Mouse (Mus musculus): ENCODE measurements at regions not wholly inside any gene's neighbourhood (a gene's known extent, or its start where the extent isn't known, plus 50 kb on each side); places are given as distances from the start of the nearest gene placed in this dataset.
A peak's percentile ranks its signal among the peaks of the same experiment; 100 is the strongest.
"Not testable (repeated sequence)": the region's sequence is repeated elsewhere in the genome, so short reads cannot be mapped to it uniquely, and the experiment has no call there.

DNA sequence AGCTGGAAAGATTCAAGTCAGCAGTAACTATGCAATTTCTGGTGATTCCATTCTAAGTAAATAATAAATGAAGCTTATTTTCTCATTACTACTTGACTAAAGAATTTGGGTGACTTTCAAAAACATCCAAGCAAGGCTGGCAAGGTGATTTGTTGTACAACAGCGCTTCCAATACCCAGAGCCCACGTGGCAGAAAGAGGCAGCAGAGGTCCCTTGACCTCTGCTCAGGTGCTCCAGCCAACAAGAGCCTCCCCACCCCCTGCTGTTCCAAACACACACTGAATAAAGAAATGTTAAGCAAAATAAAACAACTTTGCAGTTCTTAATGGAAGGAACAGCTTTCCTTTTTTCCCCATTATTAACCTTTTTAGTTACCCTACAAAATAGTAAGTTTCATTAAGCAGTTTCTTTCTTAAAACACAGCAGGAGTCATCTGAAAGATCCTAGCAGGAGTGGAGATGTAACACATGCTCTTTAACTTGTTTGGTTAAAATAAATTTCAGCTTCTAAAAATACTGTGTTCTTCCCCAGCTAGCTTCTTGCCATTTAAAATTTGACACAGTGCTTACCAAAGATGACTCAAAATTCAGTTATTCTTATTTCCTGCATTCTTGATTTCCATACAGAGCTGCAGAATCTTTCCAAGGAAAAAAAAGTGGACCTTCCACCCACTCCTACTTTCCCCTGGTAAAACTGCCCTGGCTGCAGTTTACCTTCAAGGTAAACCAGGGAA lies 92.3 kb upstream of the Tbl1xr1 start:
- intact Hi-C loops (cut with DNase I) = no loop called here
- no peak for DNase-seq

DNA sequence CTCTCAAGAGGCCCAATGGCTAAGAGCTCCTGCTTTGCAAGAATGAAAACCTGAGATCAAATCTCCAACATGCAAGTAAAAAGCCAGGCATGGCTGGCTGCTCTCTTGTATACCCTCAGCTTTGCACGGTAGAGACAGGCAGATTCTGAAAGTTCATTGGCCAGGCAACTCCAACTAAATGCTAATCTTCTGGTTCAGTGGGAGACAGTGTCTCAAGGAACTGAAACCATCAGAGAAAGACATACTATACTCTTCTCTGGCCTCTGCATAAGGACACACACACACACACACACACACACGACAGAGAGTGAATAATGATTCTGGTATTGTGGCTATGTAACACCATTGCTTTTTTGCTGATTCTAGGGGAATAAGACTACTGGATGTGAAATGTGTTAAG lies 91.6 kb upstream of the Tbl1xr1 start:
- intact Hi-C loops (cut with DNase I) = no loop called here
- DNase-seq = no peak

DNA sequence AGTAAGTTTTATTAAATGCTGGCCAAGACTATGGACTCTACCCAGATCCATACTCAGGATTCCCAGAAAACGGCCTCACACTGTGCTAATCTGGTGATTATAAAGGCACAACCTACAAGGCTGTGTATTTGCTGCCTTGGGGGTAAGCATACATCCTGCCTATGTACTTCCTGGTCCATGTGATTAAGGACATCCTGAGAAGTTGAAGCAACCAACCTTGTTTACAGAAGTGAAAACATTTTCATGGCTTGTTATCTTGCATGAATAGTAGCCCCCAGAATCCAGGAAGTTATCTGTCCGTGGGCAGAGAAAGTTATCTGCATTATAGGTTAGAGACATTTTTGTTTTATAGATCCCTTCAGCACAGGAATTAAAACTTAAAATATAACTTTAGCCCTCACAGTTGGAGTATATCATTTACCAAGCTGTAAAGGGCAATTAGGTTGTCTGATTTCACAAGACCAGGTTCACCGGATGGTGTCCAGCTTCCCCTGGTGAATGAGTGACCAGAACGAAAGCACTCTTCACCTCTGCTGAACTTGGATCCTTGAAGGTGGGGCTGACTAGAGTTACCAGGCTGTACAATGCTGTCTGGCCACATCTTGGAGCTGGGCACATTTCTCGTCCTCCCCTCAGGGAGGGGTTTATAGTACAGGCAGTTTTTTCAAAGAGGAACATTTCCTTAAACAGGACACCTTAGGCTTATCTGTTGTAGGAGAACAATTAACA lies 90.1 kb upstream of the Tbl1xr1 start:
- peak in 1 of 2 experiments; percentile 42 for DNase-seq
- intact Hi-C loops (cut with DNase I) = loop anchor here (2.0 kb wide), 2 partner anchors 50 to 90 kb away; partner anchors contain the start of gene Tbl1xr1

DNA sequence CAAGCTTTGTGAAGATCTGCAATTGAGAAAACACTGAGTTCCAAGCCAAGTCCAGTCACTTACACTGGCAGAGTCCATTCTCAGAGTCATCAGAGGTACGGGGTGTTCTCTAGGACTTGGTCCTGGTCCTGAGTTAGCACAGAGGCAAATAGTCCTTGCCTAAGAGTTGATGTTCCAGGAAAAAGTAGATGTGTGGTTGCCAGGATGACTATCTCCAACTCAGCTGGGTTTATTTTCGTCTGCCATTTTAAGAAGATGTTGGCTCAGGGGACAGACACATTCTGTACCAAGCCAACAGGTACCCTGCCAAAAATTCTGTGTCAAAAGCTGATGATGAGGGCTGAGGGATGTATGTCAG lies 89.6 kb upstream of the Tbl1xr1 start:
- intact Hi-C loops (cut with DNase I) = loop anchor here (2.0 kb wide), 2 partner anchors 50 to 90 kb away; partner anchors contain the start of gene Tbl1xr1
- DNase-seq = peak in 1 of 2 experiments; percentile 31

DNA sequence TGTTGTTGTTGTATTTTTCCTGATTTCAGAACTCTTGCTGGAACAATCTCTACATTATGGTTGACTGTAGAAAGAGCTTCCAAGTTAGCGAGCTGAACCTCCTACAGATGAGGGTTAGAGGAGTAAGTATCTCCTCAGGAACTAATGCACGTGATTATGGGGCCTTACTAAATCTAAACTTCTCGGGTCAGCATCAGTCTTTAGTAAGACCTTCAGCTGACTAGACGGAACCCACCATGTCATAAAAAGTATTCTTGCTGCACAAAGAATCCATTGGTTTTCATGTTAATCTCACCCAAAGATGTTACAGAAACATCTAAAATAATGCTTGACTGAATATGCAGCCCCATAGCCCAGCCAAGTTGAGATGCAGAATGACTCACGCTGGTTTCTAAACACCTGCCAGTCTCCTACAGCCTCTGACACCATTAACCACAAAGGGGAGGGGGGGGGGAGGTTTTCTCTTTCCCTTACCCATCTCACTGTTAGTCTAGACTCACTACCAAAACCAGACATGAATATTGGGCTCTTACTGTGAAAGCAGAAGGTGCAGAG lies 88.9 kb upstream of the Tbl1xr1 start:
- intact Hi-C loops (cut with DNase I) = loop anchor here (2.0 kb wide), 2 partner anchors 51 to 89 kb away; partner anchors contain the start of gene Tbl1xr1
- no peak for DNase-seq

DNA sequence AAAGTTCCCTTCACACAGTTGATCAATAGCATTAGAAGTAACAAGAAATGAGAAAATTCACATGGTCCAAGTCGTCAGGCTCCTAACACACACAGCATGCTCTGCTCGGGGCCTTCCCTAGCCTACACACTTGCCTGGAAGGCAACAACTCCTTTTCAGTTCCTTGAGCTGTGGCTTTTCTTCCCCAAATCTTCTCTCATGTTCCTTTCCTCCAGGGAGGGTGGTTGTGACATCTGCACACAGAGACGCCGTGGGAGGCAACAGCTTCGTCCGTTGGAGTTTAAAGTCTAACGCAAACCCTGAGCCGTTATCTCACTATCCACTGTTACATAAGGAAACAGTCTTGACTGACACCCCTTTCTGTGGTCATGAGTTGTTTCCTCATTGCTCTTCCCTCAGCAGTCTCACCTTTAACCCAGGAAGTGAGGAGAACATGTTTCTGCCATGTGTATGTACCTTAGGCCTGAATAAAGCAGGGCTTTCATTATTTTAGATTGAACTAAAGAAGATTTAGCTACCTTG lies 88.4 kb upstream of the Tbl1xr1 start:
- intact Hi-C loops (cut with DNase I) = no loop called here
- DNase-seq = no peak

DNA sequence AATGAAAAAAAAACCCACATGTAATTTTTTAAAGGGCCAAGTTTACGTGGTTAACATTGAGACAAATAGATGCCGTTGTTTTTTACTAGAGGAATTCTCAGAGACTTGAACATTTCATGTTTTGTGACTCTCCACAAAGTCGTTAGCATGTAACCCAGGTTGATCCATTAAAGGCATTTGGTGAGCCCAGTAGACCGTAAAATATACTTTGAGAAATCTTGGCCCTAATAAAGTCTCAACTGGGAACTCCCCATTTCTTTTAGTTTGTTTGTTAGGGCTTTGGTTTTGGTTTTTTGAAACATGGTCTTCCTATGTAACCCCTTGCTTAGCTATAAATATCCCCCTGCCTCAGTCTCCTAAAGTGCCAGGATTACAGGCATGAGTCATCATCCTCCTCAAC lies 85.9 kb upstream of the Tbl1xr1 start:
- intact Hi-C loops (cut with DNase I) = no loop called here
- DNase-seq = no peak

DNA sequence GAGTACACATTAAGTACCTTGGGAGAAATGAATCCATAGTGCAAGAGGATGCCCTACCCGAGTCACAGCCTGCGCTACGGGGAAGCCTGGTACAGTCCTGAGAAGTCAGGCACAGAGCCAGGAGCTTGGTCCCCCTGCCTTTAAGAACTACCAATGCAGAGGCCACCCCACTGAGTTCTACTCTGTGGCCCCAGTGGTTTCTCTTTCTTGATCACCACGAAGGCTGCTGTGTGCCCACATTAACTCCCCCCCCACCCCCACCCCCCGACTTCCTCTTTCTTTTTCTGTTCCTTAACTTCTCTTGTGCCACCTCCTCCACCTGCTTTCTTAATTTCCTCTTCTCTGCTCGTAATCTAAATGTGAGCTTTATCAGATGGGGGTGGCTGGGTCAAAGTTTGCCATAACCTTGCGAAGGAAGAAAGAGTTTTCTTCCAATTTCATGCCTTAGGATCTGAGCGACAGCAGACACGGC lies 84.7 kb upstream of the Tbl1xr1 start:
- DNase-seq = no peak
- intact Hi-C loops (cut with DNase I) = no loop called here

DNA sequence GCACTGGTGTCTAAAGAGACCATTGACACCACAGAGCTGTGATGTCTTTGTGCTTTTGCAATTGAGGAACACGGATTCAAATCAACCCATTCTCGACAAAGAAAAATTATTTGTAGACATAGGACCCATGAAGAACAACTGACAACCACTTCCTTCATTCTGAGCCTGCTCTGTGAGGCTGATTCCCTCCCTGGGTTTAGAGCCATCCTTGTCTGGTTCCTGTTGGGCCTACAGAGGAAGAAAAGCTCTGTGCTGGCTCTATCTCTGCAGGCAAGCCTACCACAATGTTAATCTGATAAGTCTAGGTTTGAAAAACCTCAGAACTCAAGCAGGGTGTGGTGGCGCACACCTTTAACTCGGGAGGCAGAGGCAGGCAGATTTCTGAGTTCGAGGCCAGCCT lies 84.2 kb upstream of the Tbl1xr1 start:
- intact Hi-C loops (cut with DNase I) = no loop called here

DNA sequence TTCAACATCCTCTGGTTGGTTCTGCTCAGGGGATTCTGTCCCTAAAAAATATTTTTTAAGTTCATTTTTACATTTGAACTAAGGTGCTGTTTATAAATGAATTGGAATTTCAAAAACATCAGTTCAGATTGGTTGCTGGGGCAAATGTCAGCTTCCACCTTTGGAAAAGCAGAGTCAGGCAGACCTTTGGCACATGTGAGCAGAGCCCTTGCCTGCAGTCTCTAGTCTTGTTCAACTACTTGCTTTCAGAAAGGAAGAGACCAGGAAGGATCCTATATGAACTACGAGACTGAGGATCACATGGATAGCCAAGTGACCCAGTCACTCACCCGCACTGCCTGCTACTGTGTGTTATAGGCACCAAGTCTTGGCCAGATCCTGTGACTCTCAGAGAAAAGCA lies 82.5 kb upstream of the Tbl1xr1 start:
- intact Hi-C loops (cut with DNase I) = no loop called here
- no peak for DNase-seq

More for the DNA sequence above, 84.2 kb upstream of the Tbl1xr1 start:
- DNase-seq = no peak

DNA sequence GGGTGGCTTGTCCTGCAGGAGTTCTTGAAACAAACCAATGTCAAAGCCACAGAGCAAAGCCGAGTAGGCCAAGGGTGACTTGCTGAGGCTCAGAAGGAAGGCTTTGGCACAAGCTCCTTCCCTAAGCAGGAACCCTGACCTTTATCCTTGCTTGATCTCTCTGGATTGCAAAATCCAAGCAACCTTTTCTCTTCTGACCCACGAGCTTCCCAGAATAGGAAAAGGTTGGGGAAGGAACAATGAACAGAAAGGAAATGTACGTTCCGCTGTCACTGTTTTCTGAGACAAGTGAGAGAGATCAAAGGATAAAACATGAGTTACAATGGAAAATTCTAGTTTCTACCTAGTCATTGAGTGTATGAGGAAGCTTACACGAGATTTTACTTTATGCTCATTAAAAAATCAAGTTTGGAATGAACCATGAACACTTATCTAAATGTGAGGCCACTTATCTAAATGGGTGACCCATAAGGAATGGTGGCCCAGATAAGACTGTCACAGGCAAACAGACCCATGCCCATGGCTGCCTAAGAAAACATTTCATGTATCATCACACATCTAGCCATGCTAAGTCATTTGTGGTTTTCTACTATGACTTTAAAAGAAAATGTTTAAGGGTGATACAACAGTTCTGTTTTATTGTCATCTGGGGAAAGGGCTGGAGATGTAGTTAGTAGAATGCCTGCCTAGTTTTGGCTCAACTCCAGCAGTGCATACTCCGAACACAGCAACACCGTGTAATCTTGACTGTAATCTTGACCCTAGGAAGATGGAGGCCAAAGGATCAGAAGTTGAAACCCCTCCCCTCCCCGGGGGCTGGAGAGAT lies 80.7 kb upstream of the Tbl1xr1 start:
- no peak for DNase-seq
- intact Hi-C loops (cut with DNase I) = no loop called here

DNA sequence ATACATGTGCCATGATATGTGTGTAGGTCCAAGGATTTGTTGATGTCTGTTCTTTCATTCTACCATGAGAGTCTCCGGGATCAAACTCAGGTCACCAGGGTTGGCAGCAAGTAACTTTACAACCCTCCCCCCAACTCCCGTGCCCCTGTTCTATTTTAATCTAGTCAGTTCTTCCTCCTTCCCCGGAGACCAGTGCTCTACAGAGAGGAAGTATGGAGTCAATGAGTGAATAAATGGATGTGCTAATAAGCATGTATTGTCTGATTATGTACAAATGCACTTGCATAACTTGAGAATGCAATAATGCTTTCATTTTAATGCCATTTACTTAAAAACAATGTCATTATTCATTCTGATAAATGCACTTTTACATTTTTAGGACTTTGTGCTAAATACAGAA lies 79.1 kb upstream of the Tbl1xr1 start:
- no peak for DNase-seq
- intact Hi-C loops (cut with DNase I) = no loop called here

DNA sequence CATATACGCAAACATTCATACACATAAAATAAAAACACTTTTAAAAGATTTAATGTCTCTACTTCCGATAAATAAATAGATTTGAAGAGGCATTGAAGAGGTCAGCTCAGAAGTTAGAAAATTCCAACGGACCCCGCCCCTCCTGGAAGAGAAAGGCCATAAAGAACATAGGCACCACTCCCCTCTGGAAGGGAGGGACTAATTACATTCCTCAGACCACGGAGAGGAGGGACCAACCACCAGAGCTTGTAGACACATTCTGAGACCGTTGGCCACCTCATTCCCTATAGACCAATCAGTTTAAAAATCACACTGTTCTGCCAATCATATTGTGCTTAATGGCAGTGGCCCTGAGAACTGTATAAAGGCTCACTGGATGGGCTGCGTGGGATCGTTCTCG lies 71.0 kb upstream of the Tbl1xr1 start:
- intact Hi-C loops (cut with DNase I) = no loop called here
- no peak for DNase-seq

DNA sequence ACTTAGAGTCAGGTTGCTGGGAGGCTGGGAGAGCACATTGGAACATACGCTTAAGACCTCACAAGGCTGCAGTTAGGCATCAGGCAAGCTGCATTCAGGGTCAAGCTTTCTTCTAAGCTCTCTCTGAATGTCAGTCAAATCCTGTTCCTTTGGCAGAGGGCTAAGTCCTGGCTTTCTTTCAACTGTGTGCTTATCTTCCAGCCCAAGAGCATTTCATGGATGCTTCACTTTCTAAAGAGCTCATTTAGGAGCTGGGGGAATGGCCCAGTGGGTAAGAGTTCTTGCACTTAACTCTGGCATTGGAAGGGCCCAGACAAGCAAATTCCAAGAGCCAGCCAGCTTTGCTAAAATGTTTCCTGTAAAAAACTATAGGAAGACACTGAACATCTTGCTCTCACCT lies 70.3 kb upstream of the Tbl1xr1 start:
- intact Hi-C loops (cut with DNase I) = no loop called here
- DNase-seq = no peak

DNA sequence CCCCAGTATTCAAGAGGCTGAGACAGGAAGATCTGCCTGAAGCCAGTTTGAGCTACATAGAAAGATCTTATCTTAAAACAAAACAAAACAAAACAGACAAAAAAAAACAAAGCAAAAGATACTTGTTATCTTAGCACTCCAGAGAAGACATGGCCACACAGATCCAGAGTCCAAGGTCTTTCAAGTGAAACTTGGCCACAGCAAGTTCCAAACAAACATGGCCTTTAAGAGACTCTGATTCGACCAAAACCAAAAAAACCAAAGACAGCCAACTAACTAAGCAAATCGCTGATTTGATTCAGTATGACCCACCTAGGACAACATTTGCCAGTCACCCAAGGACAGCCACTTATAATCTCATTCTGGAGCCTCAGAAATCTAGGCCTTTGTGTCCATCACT lies 69.8 kb upstream of the Tbl1xr1 start:
- DNase-seq = no peak
- intact Hi-C loops (cut with DNase I) = no loop called here

DNA sequence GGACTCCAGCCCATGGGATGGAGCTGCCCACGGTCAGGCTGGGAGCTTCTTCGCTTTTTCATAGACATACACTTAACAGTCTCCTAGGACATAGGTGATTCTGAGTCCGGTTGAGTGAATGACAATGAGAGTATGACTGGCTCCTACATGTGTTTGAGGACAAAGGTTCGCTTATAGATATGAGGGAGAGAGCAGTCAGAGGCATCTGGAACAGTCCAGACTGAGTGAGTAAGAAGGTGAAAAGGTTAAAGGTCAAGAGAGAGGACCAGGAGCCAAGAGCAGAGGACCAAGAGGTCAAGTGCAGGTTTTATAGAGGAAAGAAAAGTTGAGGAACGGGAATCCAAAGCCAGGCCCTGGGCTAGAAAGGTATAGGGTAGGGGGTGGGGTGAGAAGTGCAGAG lies 68.7 kb upstream of the Tbl1xr1 start:
- intact Hi-C loops (cut with DNase I) = no loop called here
- no peak for DNase-seq

DNA sequence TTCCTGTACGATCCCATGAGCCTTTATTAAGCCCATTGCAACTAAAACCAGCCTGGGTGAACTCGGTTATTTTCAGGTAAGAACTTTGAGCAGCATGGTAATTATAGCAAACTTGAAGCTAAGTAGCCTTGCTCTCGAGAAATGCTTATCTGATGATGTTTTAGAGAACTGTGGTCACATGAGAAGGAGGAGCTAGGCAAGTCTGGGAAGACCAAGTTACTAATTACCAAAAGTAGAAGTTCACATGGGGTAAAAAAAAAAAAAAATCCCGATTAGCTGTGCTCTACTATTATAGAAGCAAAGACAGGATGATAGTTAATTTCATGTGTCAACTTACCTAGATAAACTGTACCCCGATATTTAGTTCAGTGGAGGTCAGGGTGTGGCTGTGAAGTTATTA lies 68.0 kb upstream of the Tbl1xr1 start:
- intact Hi-C loops (cut with DNase I) = no loop called here
- no peak for DNase-seq

DNA sequence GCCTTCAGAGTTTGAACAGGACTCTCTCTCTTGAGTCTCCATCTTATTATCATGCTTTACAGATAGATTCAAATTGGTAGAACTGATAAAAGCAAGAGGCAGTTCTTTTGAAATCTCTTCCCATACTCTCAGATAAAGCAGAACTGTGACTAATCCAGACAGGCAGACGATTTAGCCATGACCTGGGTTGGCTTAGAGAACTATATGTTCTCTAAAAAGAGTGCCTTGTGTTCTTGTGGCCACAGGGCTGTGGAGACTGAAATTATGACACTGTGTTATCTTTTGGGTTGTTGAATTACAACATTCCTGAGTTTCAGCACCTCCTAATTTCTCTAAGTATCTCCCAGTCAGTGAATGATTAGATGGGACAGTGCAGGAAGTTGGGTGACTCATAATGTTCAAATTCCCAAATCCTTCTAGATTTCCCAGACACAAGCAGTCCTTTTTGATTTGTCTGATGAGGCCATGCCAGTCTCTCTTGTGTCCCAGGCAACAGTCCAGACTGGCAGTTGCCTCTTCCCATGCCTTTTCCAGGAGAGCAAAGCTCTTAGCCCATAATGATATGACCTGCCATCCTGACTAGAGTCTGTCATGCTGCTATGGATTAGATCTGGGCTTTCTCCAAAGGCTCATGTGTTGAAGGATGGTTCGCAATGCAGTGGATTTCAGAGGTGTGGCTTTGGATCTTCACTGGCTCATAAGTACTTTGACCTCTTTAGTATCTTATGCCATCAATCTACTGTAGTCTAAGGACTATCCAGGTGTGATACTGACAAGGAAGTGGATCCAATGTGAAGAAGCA lies 66.4 kb upstream of the Tbl1xr1 start:
- DNase-seq = no peak
- intact Hi-C loops (cut with DNase I) = no loop called here

DNA sequence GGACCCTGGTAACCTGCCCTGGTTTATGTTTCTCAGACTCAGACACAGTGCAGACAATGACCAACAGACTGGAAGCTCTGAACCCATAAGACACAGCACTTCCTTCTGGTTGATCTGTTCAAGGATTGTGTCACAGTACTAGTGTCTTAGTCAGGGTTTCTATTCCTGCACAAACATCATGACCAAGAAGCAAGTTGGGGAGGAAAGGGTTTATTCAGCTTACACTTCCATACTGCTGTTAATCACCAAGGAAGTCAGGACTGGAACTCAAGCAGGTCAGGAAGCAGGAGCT lies 65.8 kb upstream of the Tbl1xr1 start:
- DNase-seq; intact Hi-C loops (cut with DNase I): not testable (repeated sequence)

DNA sequence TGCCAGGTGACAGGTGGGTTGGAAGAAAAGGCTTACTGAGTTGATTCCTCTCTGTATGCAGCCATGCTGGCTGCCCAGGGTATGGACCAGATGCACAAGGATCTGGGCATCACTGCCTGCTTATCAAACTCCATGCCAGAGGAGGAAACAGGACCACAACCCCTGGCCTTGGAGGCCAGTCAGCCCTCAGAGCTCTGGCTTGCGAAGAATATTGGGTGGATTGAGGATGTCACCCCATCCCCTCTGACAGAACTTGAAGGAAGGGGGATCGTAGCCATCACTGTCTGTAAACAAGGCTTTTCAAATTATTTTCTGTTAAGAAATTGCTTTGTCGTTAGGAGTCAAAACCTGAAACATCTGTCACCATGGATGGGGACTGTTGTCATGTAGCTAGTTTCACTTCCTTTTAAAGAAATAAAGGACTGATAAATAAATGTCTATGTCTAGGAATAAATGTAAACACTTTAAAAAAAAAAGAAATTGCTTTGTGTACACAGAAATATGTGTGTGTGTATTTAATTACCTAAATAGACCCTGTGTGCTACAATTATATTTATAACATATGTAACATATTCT lies 55.0 kb upstream of the Tbl1xr1 start:
- no peak for DNase-seq
- intact Hi-C loops (cut with DNase I) = no loop called here

Measured in gastrocnemius, postnatal 36 days (tissue).